Mouse (Mus musculus) myocyte (in vitro differentiated cells): ENCODE measurements around the gene Tln2. TPM values are rescaled to one million over a fixed set of nuclear protein-coding genes. Genes with fewer than 3 reads are reported as not detected.
A peak's percentile ranks its signal among the peaks of the same experiment; 100 is the strongest.

Experiments used
- H3K27me3 ChIP-seq: one replicate; pipeline ENCODE4 v1.6.1; 2011; ENCODE audit not compliant: control insufficient read depth, insufficient read depth, insufficient read length
- H3K36me3 ChIP-seq: one replicate; pipeline ENCODE4 v1.6.1; 2011; ENCODE audit not compliant: control insufficient read depth, insufficient read depth
- H3K4me2 ChIP-seq: one replicate; pipeline ENCODE4 v1.6.1; 2011; ENCODE audit warnings: low read depth, control low read depth
- H3K4me3 ChIP-seq: one replicate; pipeline ENCODE4 v1.5.1; 2011; ENCODE audit warnings: mild to moderate bottlenecking, control low read depth, moderate library complexity
- H3K79me2 ChIP-seq: one replicate; pipeline ENCODE4 v1.6.1; 2011; ENCODE audit not compliant: control insufficient read depth, insufficient read depth
- H3ac ChIP-seq: one replicate; pipeline ENCODE4 v1.6.1; 2011; ENCODE audit not compliant: control insufficient read depth, insufficient read length
- CEBPB ChIP-seq: IDR thresholded peaks from 2 replicates; pipeline ENCODE4 v1.6.1; 2011; ENCODE audit warnings: mild to moderate bottlenecking, moderate library complexity; ENCODE audit not compliant: poor library complexity, insufficient read depth, severe bottlenecking
- E2F4 ChIP-seq: IDR thresholded peaks from one replicate; pipeline ENCODE4 v1.6.1; 2011; ENCODE audit warnings: mild to moderate bottlenecking, control low read depth, moderate library complexity; ENCODE audit not compliant: insufficient read depth
- MAX ChIP-seq: IDR thresholded peaks from one replicate; pipeline ENCODE4 v1.6.1; 2011; ENCODE audit warnings: low read depth, mild to moderate bottlenecking, control low read depth
- MYOD1 ChIP-seq, 3 experiments: IDR thresholded peaks; one replicate each; pipeline ENCODE4 v1.6.1; 2011; ENCODE audit warnings: control low read depth in 2 of 3, low read depth in 2 of 3, mild to moderate bottlenecking in 2 of 3, moderate library complexity in 1 of 3; ENCODE audit not compliant: insufficient read length in 2 of 3, control insufficient read depth in 1 of 3
- MYOG ChIP-seq, 3 experiments: IDR thresholded peaks; one replicate each; pipeline ENCODE4 v1.6.1; 2011; ENCODE audit warnings: control low read depth in 2 of 3, low read depth in 2 of 3, mild to moderate bottlenecking in 2 of 3; ENCODE audit not compliant: insufficient read length in 2 of 3, control insufficient read depth in 1 of 3, insufficient read depth in 1 of 3
- POLR2A ChIP-seq: IDR thresholded peaks from one replicate; pipeline ENCODE4 v1.6.1; 2011; ENCODE audit warnings: low read depth, mild to moderate bottlenecking, control low read depth, moderate library complexity; ENCODE audit not compliant: insufficient read length
- POLR2AphosphoS2 ChIP-seq: IDR thresholded peaks from one replicate; pipeline ENCODE4 v1.6.1; 2011; ENCODE audit warnings: low read depth, control low read depth; ENCODE audit not compliant: insufficient read length
- REST ChIP-seq: IDR thresholded peaks from one replicate; pipeline ENCODE4 v1.6.1; 2011; ENCODE audit warnings: mild to moderate bottlenecking, control low read depth, moderate library complexity; ENCODE audit not compliant: insufficient read depth, insufficient read length
- SRF ChIP-seq: IDR thresholded peaks from one replicate; pipeline ENCODE4 v1.6.1; 2011; ENCODE audit warnings: low read depth; ENCODE audit not compliant: control insufficient read depth, insufficient read length
- TCF12 ChIP-seq: IDR thresholded peaks from one replicate; pipeline ENCODE4 v1.6.1; 2011; ENCODE audit warnings: mild to moderate bottlenecking, control low read depth; ENCODE audit not compliant: poor library complexity, insufficient read depth, severe bottlenecking
- TCF3 ChIP-seq: IDR thresholded peaks from one replicate; pipeline ENCODE4 v1.6.1; 2011; ENCODE audit warnings: low read depth, control low read depth; ENCODE audit not compliant: insufficient read length
- USF1 ChIP-seq: IDR thresholded peaks from one replicate; pipeline ENCODE4 v1.6.1; 2011; ENCODE audit warnings: low read depth, mild to moderate bottlenecking, control low read depth, moderate library complexity
- polyA plus RNA-seq: library from polyadenylated mRNA; unstranded; fragments of >200 nt; fragmentation: generic; extraction: Trizol; gene quantifications from one replicate; pipeline ENCODE4 v1.2.1, GENCODE M21; 2012; ENCODE audit warnings: missing spikeins

Tln2 gene
- polyA plus RNA-seq, 1 experiment, result 28.6 TPM

DNA sequence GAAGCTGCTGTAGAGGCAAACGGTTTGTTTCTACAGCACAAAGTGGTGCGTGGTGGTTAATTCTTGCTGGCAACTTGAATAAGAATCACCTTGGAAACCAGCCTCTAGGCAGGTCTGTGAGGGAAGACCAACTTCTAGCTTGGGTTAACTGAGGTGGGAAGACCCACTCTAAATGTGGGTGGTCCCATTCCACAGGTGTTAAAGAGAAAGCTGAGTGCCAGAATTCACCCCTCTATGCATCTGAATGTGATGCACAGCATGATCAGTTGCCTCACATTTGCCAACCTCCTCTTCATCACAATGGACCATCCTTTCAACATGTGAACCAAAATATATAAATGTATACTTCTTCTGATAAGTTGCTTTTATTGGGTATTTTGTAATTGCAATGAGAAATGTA is 197.4 kb downstream of the Tln2 start:
- H3K4me3 ChIP-seq, result no peak overlapping the region
- no peaks in the 10 kb centered on the region for H3K27me3 ChIP-seq
- H3K79me2 ChIP-seq, result no peaks in the 10 kb centered on the region
- H3K4me2 ChIP-seq, result no peak overlapping the region
- no peak overlapping the region for H3ac ChIP-seq
- TF ChIP-seq MYOD1 (IDR thresholded peaks at IDR 0.05; ENCODE audit: control insufficient read depth in 1 of 3, insufficient read length in 2 of 3, low read depth in 2 of 3) (no peak), POLR2AphosphoS2 (no peak), MYOG (IDR thresholded peaks at IDR 0.05; ENCODE audit: control insufficient read depth in 1 of 3, insufficient read depth in 1 of 3, insufficient read length in 2 of 3, low read depth in 2 of 3) (no peak), TCF12 (no peak), E2F4 (no peak), REST (no peak), USF1 (no peak), MAX (no peak), TCF3 (no peak), SRF (no peak), POLR2A (no peak), CEBPB (no peak)
- H3K36me3 ChIP-seq, result peaks cover 28% of the 10 kb centered on the region

GRCm38 (mm10) chr9:67361511-67361910 is 198.0 kb downstream of the Tln2 start:
- no peak overlapping the region for H3K4me3 ChIP-seq
- no peaks in the 10 kb centered on the region for H3K27me3 ChIP-seq
- H3K79me2 ChIP-seq, result no peaks in the 10 kb centered on the region
- H3K4me2 ChIP-seq, result no peak overlapping the region
- no peak overlapping the region for H3ac ChIP-seq
- TF ChIP-seq REST (no peak), CEBPB (no peak), E2F4 (no peak), MYOG (IDR thresholded peaks at IDR 0.05; ENCODE audit: control insufficient read depth in 1 of 3, insufficient read depth in 1 of 3, insufficient read length in 2 of 3, low read depth in 2 of 3) (no peak), POLR2AphosphoS2 (no peak)
- peaks cover 23% of the 10 kb centered on the region for H3K36me3 ChIP-seq

- Histone ChIP-seq H3K27me3 (no peaks in the 10 kb centered on the region), H3K4me3 (no peak overlapping the region), H3K79me2 (no peaks in the 10 kb centered on the region), H3ac (no peak overlapping the region), H3K4me2 (no peak overlapping the region), H3K36me3 (peaks cover 11% of the 10 kb centered on the region)
- no peak for TF ChIP-seq TCF12
- TF ChIP-seq SRF, result no peak
These were observed 205.1 kb downstream of the Tln2 start for GRCm38 (mm10) chr9:67354356-67354755.

DNA sequence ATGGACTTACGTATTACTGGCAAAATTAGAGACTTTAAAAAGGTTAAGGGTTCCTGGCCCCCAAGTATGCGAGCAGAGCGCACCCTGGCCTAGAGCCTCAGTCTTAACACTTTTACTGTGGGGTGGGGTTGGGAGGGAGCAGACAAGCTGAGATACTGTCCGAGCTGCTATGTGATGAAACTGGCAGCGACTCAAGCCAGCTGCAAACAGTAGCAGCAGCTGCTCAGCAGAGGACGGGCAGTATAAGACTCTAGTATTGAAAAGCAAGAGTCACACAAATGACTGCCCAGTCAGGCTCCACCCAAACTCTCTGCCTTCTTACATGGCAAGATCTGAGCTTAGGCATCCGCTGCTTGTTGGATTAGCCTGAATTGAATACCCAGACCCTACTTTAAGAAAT is 206.1 kb downstream of the Tln2 start:
- Histone ChIP-seq H3K27me3 (no peaks in the 10 kb centered on the region), H3K4me3 (no peak overlapping the region), H3K4me2 (no peak overlapping the region), H3K79me2 (no peaks in the 10 kb centered on the region), H3ac (no peak overlapping the region), H3K36me3 (peaks cover 7% of the 10 kb centered on the region)
- TF ChIP-seq CEBPB, result no peak
- TF ChIP-seq POLR2A, result no peak
- no peak for TF ChIP-seq MYOG (IDR thresholded peaks at IDR 0.05; ENCODE audit: control insufficient read depth in 1 of 3, insufficient read depth in 1 of 3, insufficient read length in 2 of 3, low read depth in 2 of 3)
- no peak for TF ChIP-seq SRF
- TF ChIP-seq MYOD1 (IDR thresholded peaks at IDR 0.05; ENCODE audit: control insufficient read depth in 1 of 3, insufficient read length in 2 of 3, low read depth in 2 of 3), result peak in 2 of 3 experiments; percentile 11 to 12
- TF ChIP-seq MAX, result no peak

GRCm38 (mm10) chr9:67348983-67349382 is 210.5 kb downstream of the Tln2 start:
- TF ChIP-seq TCF12, result no peak
- no peak for TF ChIP-seq POLR2AphosphoS2
- no peak for TF ChIP-seq POLR2A
- no peak for TF ChIP-seq SRF
- Histone ChIP-seq H3K79me2 (no peaks in the 10 kb centered on the region), H3K36me3 (no peaks in the 10 kb centered on the region), H3K27me3 (no peaks in the 10 kb centered on the region), H3K4me3 (no peak overlapping the region), H3ac (no peak overlapping the region), H3K4me2 (no peak overlapping the region)

GRCm38 (mm10) chr9:67347184-67347583 is 212.3 kb downstream of the Tln2 start:
- Histone ChIP-seq H3K79me2 (no peaks in the 10 kb centered on the region), H3K27me3 (no peaks in the 10 kb centered on the region), H3K4me2 (no peak overlapping the region), H3ac (no peak overlapping the region), H3K36me3 (no peaks in the 10 kb centered on the region), H3K4me3 (no peak overlapping the region)
- TF ChIP-seq REST, result no peak
- no peak for TF ChIP-seq E2F4
- no peak for TF ChIP-seq TCF3
- no peak for TF ChIP-seq USF1
- no peak for TF ChIP-seq POLR2A
- TF ChIP-seq POLR2AphosphoS2, result no peak
- no peak for TF ChIP-seq TCF12
- TF ChIP-seq SRF, result no peak
- TF ChIP-seq MYOD1 (IDR thresholded peaks at IDR 0.05; ENCODE audit: control insufficient read depth in 1 of 3, insufficient read length in 2 of 3, low read depth in 2 of 3), result no peak
- TF ChIP-seq MAX, result no peak
